Comparison of ENCODE assay signal across 7 mouse cellular contexts in genomic region chr14:54884022-54884712, GRCm38 (mm10). TPM values are rescaled to one million over a fixed set of nuclear protein-coding genes. Genes with fewer than 3 reads are reported as not detected.
A peak's percentile ranks its signal among the peaks of the same experiment; 100 is the strongest.
DNase-seq lines count a peak whose midpoint lies in the region; ATAC-seq and TF ChIP-seq lines count a peak whose summit lies in the region.

No protein-coding gene starts in this region.

- no peak for TF ChIP-seq CTCF in lung, postnatal 0 days (IDR thresholded peaks at IDR 0.05)

- no peaks in the 10 kb centered on the region for H3K9me3 ChIP-seq in lung, postnatal 0 days (ENCODE audit: low read length)
- H3K9me3 ChIP-seq in forebrain, embryonic 12.5 days = no peaks in the 10 kb centered on the region
- no peaks in the 10 kb centered on the region for H3K9me3 ChIP-seq in limb, embryonic 11.5 days (ENCODE audit: control insufficient read depth, low read length)
- H3K9me3 ChIP-seq in stomach, embryonic 14.5 days (ENCODE audit: control insufficient read depth, low read depth, low read length) = no peaks in the 10 kb centered on the region

- TF ChIP-seq EP300 in lung, postnatal 0 days (IDR thresholded peaks at IDR 0.05) = no peak

- ATAC-seq in lung, postnatal 0 days = peak; percentile 44
- ATAC-seq in forebrain, embryonic 12.5 days (ENCODE audit: low FRiP score) = no peak; the same call in 1 of the 2 replicates
- 0 out of 2 replicates have a peak, but pooled peaks have one; percentile 4 for ATAC-seq in limb, embryonic 11.5 days (ENCODE audit: insufficient number of reproducible peaks, low FRiP score, low TSS enrichment, low read depth)
- 0 out of 2 replicates have a peak, but pooled peaks have one; percentile 2 for ATAC-seq in stomach, embryonic 14.5 days (ENCODE audit: insufficient number of reproducible peaks, insufficient read depth, low FRiP score, low read depth)
- no peak for ATAC-seq in activated CD4-positive, CD25-positive, alpha-beta regulatory T cell, adult 4 months

- DNase-seq in lung, postnatal 0 days (ENCODE audit: low spot score) = no peak
- DNase-seq in lung, postnatal 10 days = no peak
- DNase-seq in limb, embryonic 11.5 days (ENCODE audit: low spot score) = no peak
- DNase-seq in urinary bladder, adult 18-20 months (ENCODE audit: low spot score in 2 of 2) = no peak

- no peaks in the 10 kb centered on the region for H3K27me3 ChIP-seq in lung, postnatal 0 days (replicated peaks; ENCODE audit: insufficient read depth, low read length)
- no peaks in the 10 kb centered on the region for H3K27me3 ChIP-seq in forebrain, embryonic 12.5 days
- no peaks in the 10 kb centered on the region for H3K27me3 ChIP-seq in limb, embryonic 11.5 days (ENCODE audit: control insufficient read depth, insufficient read depth, low read length)
- no peaks in the 10 kb centered on the region for H3K27me3 ChIP-seq in stomach, embryonic 14.5 days (ENCODE audit: control insufficient read depth, insufficient read depth, low read length)

- peak overlapping the region; percentile 84 for H3K9ac ChIP-seq in lung, postnatal 0 days (replicated peaks; ENCODE audit: low read depth)
- H3K9ac ChIP-seq in forebrain, embryonic 12.5 days = peak overlapping the region; percentile 76
- peak overlapping the region; percentile 53 for H3K9ac ChIP-seq in limb, embryonic 11.5 days (ENCODE audit: low read length)
- peak overlapping the region; percentile 79 for H3K9ac ChIP-seq in stomach, embryonic 14.5 days (replicated peaks; ENCODE audit: low read depth, low read length)

- H3K36me3 ChIP-seq in lung, postnatal 0 days (ENCODE audit: insufficient read depth, low read length) = 0 out of 2 replicates have a peak, but pooled peaks cover 4% of the 10 kb centered on the region
- H3K36me3 ChIP-seq in forebrain, embryonic 12.5 days (replicated peaks) = 0 out of 2 replicates have a peak, but pooled peaks cover 5% of the 10 kb centered on the region
- no peaks in the 10 kb centered on the region for H3K36me3 ChIP-seq in limb, embryonic 11.5 days (ENCODE audit: control insufficient read depth, insufficient read depth, low read length)
- H3K36me3 ChIP-seq in stomach, embryonic 14.5 days (ENCODE audit: control insufficient read depth, insufficient read depth, low read length) = peaks cover 12% of the 10 kb centered on the region; the same call in 1 of the 2 replicates

- H3K4me2 ChIP-seq in lung, postnatal 0 days (replicated peaks; ENCODE audit: low read depth, low read length) = peak overlapping the region; percentile 70
- peak overlapping the region; percentile 85 for H3K4me2 ChIP-seq in forebrain, embryonic 12.5 days
- peak overlapping the region; percentile 66 for H3K4me2 ChIP-seq in limb, embryonic 11.5 days (ENCODE audit: low read depth, severe bottlenecking)
- peak overlapping the region; percentile 84 for H3K4me2 ChIP-seq in stomach, embryonic 14.5 days (replicated peaks; ENCODE audit: low read depth, low read length)

- 19% methylated on average over 21 of the region's 21 CpGs for WGBS in lung, postnatal 0 days
- 29% methylated on average over 21 of the region's 21 CpGs for WGBS in forebrain, embryonic 12.5 days
- 19% methylated on average over 21 of the region's 21 CpGs for WGBS in limb, embryonic 11.5 days
- WGBS in stomach, embryonic 14.5 days = 12% methylated on average over 21 of the region's 21 CpGs

- H3K4me3 ChIP-seq in lung, postnatal 0 days (ENCODE audit: low read depth, low read length) = peak overlapping the region; percentile 63
- H3K4me3 ChIP-seq in forebrain, embryonic 12.5 days (replicated peaks) = peak overlapping the region; percentile 65
- H3K4me3 ChIP-seq in limb, embryonic 11.5 days (ENCODE audit: low read depth, low read length) = peak overlapping the region; percentile 38
- H3K4me3 ChIP-seq in stomach, embryonic 14.5 days (ENCODE audit: low read depth, low read length) = peak overlapping the region; percentile 73

- H3K27ac ChIP-seq in lung, postnatal 0 days (ENCODE audit: low read length) = peak overlapping the region; percentile 97
- H3K27ac ChIP-seq in forebrain, embryonic 12.5 days = peak overlapping the region; percentile 90
- peak overlapping the region; percentile 72 for H3K27ac ChIP-seq in limb, embryonic 11.5 days (replicated peaks; ENCODE audit: low read depth, low read length)
- H3K27ac ChIP-seq in stomach, embryonic 14.5 days (ENCODE audit: low read length) = peak overlapping the region; percentile 97

- H3K4me1 ChIP-seq in lung, postnatal 0 days (ENCODE audit: insufficient read depth, low read depth, low read length) = peaks cover 4% of the 10 kb centered on the region; the same call in 1 of the 2 replicates
- peaks cover 27% of the 10 kb centered on the region for H3K4me1 ChIP-seq in forebrain, embryonic 12.5 days
- H3K4me1 ChIP-seq in limb, embryonic 11.5 days (ENCODE audit: control insufficient read depth, insufficient read depth, low read length) = peaks cover 9% of the 10 kb centered on the region
- peaks cover 16% of the 10 kb centered on the region for H3K4me1 ChIP-seq in stomach, embryonic 14.5 days (ENCODE audit: control insufficient read depth, insufficient read depth, low read length)

RNA-seq across cellular contexts. Expression of gene Gm20521, which starts 0.9 kb away (rescaled TPM):
- 0.31 and 0.98 TPM in 2 replicates for polyA plus RNA-seq in lung, postnatal 0 days (2015; fragmentation: Nextera tagmentation; extraction: Ambion mirVana)
- polyA plus RNA-seq in forebrain, embryonic 12.5 days (2016; fragmentation: Nextera tagmentation; extraction: Ambion mirVana) = 0.27 TPM in 1 of 2 replicates, not detected in the other
- polyA plus RNA-seq in limb, embryonic 11.5 days (2014; fragmentation: Nextera tagmentation; extraction: Ambion mirVana) = 0.56 TPM in 1 of 2 replicates, not detected in the other
- not detected in 2 replicates for polyA plus RNA-seq in stomach, embryonic 14.5 days (2014; fragmentation: Nextera tagmentation; extraction: Ambion mirVana)
- polyA plus RNA-seq in activated CD4-positive, CD25-positive, alpha-beta regulatory T cell, adult 4 months (2017; shearing (Covaris generic)) = not detected

RNA-seq across cellular contexts. Expression of gene Bcl2l2, which starts 1.0 kb away (rescaled TPM):
- polyA plus RNA-seq in lung, postnatal 0 days (2015; fragmentation: Nextera tagmentation; extraction: Ambion mirVana) = 5.4 and 6.1 TPM in 2 replicates
- 3.3 and 3.4 TPM in 2 replicates for polyA plus RNA-seq in forebrain, embryonic 12.5 days (2016; fragmentation: Nextera tagmentation; extraction: Ambion mirVana)
- polyA plus RNA-seq in limb, embryonic 11.5 days (2014; fragmentation: Nextera tagmentation; extraction: Ambion mirVana) = 2.1 and 2.2 TPM in 2 replicates
- polyA plus RNA-seq in stomach, embryonic 14.5 days (2014; fragmentation: Nextera tagmentation; extraction: Ambion mirVana) = 6.1 and 6.2 TPM in 2 replicates
- polyA plus RNA-seq in activated CD4-positive, CD25-positive, alpha-beta regulatory T cell, adult 4 months (2017; shearing (Covaris generic)) = 1 to 10 TPM; 1.5 to 2.4 TPM

RNA-seq across cellular contexts. Expression of gene Ppp1r3e, which starts 6.8 kb away (rescaled TPM):
- 2.5 and 2.7 TPM in 2 replicates for polyA plus RNA-seq in lung, postnatal 0 days (2015; fragmentation: Nextera tagmentation; extraction: Ambion mirVana)
- polyA plus RNA-seq in forebrain, embryonic 12.5 days (2016; fragmentation: Nextera tagmentation; extraction: Ambion mirVana) = 1.1 and 1.3 TPM in 2 replicates
- 0.37 and 0.51 TPM in 2 replicates for polyA plus RNA-seq in limb, embryonic 11.5 days (2014; fragmentation: Nextera tagmentation; extraction: Ambion mirVana)
- polyA plus RNA-seq in stomach, embryonic 14.5 days (2014; fragmentation: Nextera tagmentation; extraction: Ambion mirVana) = 2.8 and 2.9 TPM in 2 replicates
- polyA plus RNA-seq in activated CD4-positive, CD25-positive, alpha-beta regulatory T cell, adult 4 months (2017; shearing (Covaris generic)) = under 1 TPM in 1 of 2 experiments, not detected in 1; 0.93 TPM

RNA-seq across cellular contexts. Expression of gene Pabpn1, which starts 8.1 kb away (rescaled TPM):
- 64.4 and 66.1 TPM in 2 replicates for polyA plus RNA-seq in lung, postnatal 0 days (2015; fragmentation: Nextera tagmentation; extraction: Ambion mirVana)
- 199 and 211 TPM in 2 replicates for polyA plus RNA-seq in forebrain, embryonic 12.5 days (2016; fragmentation: Nextera tagmentation; extraction: Ambion mirVana)
- 158 and 177 TPM in 2 replicates for polyA plus RNA-seq in limb, embryonic 11.5 days (2014; fragmentation: Nextera tagmentation; extraction: Ambion mirVana)
- 136 and 152 TPM in 2 replicates for polyA plus RNA-seq in stomach, embryonic 14.5 days (2014; fragmentation: Nextera tagmentation; extraction: Ambion mirVana)
- polyA plus RNA-seq in activated CD4-positive, CD25-positive, alpha-beta regulatory T cell, adult 4 months (2017; shearing (Covaris generic)) = 10 to 100 TPM; 22.8 to 30.8 TPM

RNA-seq across cellular contexts. Expression of gene Homez, which starts 13.4 kb away (rescaled TPM):
- polyA plus RNA-seq in lung, postnatal 0 days (2015; fragmentation: Nextera tagmentation; extraction: Ambion mirVana) = 6.2 and 7.5 TPM in 2 replicates
- polyA plus RNA-seq in forebrain, embryonic 12.5 days (2016; fragmentation: Nextera tagmentation; extraction: Ambion mirVana) = 13.9 and 18.5 TPM in 2 replicates
- polyA plus RNA-seq in limb, embryonic 11.5 days (2014; fragmentation: Nextera tagmentation; extraction: Ambion mirVana) = 12.8 and 17.7 TPM in 2 replicates
- 7.9 and 9.2 TPM in 2 replicates for polyA plus RNA-seq in stomach, embryonic 14.5 days (2014; fragmentation: Nextera tagmentation; extraction: Ambion mirVana)
- 1 to 10 TPM; 5.1 to 8.0 TPM for polyA plus RNA-seq in activated CD4-positive, CD25-positive, alpha-beta regulatory T cell, adult 4 months (2017; shearing (Covaris generic))

Comparison
In these comparisons a context has a peak if more than half of its experiments do, and no peak if none do; other contexts are left out.
1. ATAC-seq: peak in lung, postnatal 0 days (single experiment), limb, embryonic 11.5 days (single experiment) and stomach, embryonic 14.5 days (single experiment); none in forebrain, embryonic 12.5 days (single experiment) and activated CD4-positive, CD25-positive, alpha-beta regulatory T cell, adult 4 months (single experiment).
2. Peak in every context shown above with its lines, with median percentiles within 50 percentile points of each other: H3K27ac ChIP-seq, H3K4me2 ChIP-seq, H3K4me3 ChIP-seq and H3K9ac ChIP-seq.